8 mouse cellular contexts compared by ENCODE assay signal in the genomic region with DNA sequence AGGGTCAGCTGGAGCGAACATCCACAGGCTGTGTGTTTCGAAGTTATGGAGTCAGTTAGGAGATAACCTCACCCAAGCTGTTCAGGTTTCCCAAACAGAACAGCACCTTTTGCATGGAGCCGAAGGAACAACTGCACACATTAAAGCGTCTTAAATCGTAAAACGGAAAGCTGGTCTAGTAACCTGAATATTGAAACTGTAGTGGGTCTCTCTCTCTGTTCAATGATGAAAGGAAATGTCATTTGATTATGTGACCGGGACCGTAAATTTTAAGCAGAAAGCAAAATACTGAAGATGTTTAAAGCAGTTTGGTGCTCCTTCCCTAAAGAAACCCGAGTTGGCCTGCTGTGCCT. TPM values are rescaled to one million over a fixed set of nuclear protein-coding genes. Genes with fewer than 3 reads are reported as not detected.
A peak's percentile ranks its signal among the peaks of the same experiment; 100 is the strongest.
DNase-seq lines count a peak whose midpoint lies in the region; ATAC-seq lines count a peak whose summit lies in the region.

No protein-coding gene starts in this region.

- H3K9me3 ChIP-seq in forebrain, embryonic 11.5 days (ENCODE audit: control insufficient read depth, low read length): no peaks in the 10 kb centered on the region
- no peaks in the 10 kb centered on the region for H3K9me3 ChIP-seq in liver, embryonic 13.5 days (replicated peaks)

- intact Hi-C loops in left cerebral cortex, postnatal 10 days (cut with DNase I): loop anchor here (10.0 kb wide), 1 partner anchor 550 kb away; the partner anchor contains the start of genes Mrpl32 and Psma2

- DNase-seq in embryo, embryonic 10.5 days (ENCODE audit: low spot score): peak; percentile 36
- no peak for DNase-seq in embryo, embryonic 11 days
- DNase-seq in 3T3-L1 (ENCODE audit: low read depth, low spot score): peak; percentile 36
- no peak for DNase-seq in forebrain, embryonic 11.5 days (ENCODE audit: low spot score)
- no peak for DNase-seq in liver, embryonic 13.5 days
- no peak for DNase-seq in cerebellum, postnatal 14 days
- DNase-seq in left cerebral cortex, postnatal 10 days (ENCODE audit: extremely low spot score in 1 of 2, low spot score in 2 of 2): no peak

- H3K9ac ChIP-seq in forebrain, embryonic 11.5 days (ENCODE audit: low read length): peak overlapping the region; percentile 97
- H3K9ac ChIP-seq in liver, embryonic 13.5 days: peak overlapping the region; percentile 100

- no peaks in the 10 kb centered on the region for H3K36me3 ChIP-seq in forebrain, embryonic 11.5 days (ENCODE audit: control insufficient read depth, insufficient read depth, low read length)
- peaks cover 16% of the 10 kb centered on the region; the same call in 1 of the 2 replicates for H3K36me3 ChIP-seq in liver, embryonic 13.5 days

- H3K4me1 ChIP-seq in forebrain, embryonic 11.5 days (replicated peaks; ENCODE audit: control insufficient read depth, insufficient read depth, low read length): peaks cover 2% of the 10 kb centered on the region; the same call in 1 of the 2 replicates
- H3K4me1 ChIP-seq in liver, embryonic 13.5 days (replicated peaks): peaks cover 44% of the 10 kb centered on the region

- peak overlapping the region; percentile 99 for H3K4me3 ChIP-seq in forebrain, embryonic 11.5 days (ENCODE audit: low read depth, low read length)
- peak overlapping the region; percentile 99 for H3K4me3 ChIP-seq in liver, embryonic 13.5 days (replicated peaks)

- H3K27ac ChIP-seq in forebrain, embryonic 11.5 days (ENCODE audit: low read depth, low read length): no peak overlapping the region
- H3K27ac ChIP-seq in liver, embryonic 13.5 days: peak overlapping the region; percentile 95

- H3K4me2 ChIP-seq in forebrain, embryonic 11.5 days (ENCODE audit: low read depth, low read length, severe bottlenecking): peak overlapping the region; percentile 67
- peak overlapping the region; percentile 82 for H3K4me2 ChIP-seq in liver, embryonic 13.5 days

- no peaks in the 10 kb centered on the region for H3K27me3 ChIP-seq in forebrain, embryonic 11.5 days (ENCODE audit: control insufficient read depth, insufficient read depth, low read length)
- no peaks in the 10 kb centered on the region for H3K27me3 ChIP-seq in liver, embryonic 13.5 days

- no peak for ATAC-seq in forebrain, embryonic 11.5 days (replicated peaks; ENCODE audit: low FRiP score)
- no peak for ATAC-seq in liver, embryonic 13.5 days (ENCODE audit: low read depth)
- no peak for ATAC-seq in megakaryocyte-erythroid progenitor cell, adult 5-6 weeks (replicated peaks; ENCODE audit: low FRiP score, low TSS enrichment, poor library complexity, severe bottlenecking)

- 29% methylated on average over 9 of the region's 9 CpGs for WGBS in forebrain, embryonic 11.5 days
- 24% methylated on average over 9 of the region's 9 CpGs for WGBS in liver, embryonic 13.5 days (ENCODE audit: insufficient replicate concordance)

RNA-seq across cellular contexts. Expression of gene Ggps1, which starts 1.7 kb away (rescaled TPM):
- polyA plus RNA-seq in forebrain, embryonic 11.5 days (2014; fragmentation: Nextera tagmentation; extraction: Ambion mirVana): 64.9 and 71.9 TPM in 2 replicates
- 13.4 and 18.2 TPM in 2 replicates for polyA plus RNA-seq in liver, embryonic 13.5 days (2015; fragmentation: Nextera tagmentation; extraction: Ambion mirVana)
- 10 to 100 TPM; 55.6 to 65.0 TPM for total RNA-seq in left cerebral cortex, postnatal 10 days (2021)
- 21.7 and 23.3 TPM in 2 replicates for total RNA-seq in megakaryocyte-erythroid progenitor cell, adult 5-6 weeks (2014; fragmentation: Nextera tagmentation)
- total RNA-seq in megakaryocyte-erythroid progenitor cell, adult 5-6 weeks (2017): 12.6 and 17.0 TPM in 2 replicates

RNA-seq across cellular contexts. Expression of gene Arid4b, which starts 2.0 kb away (rescaled TPM):
- 84.1 and 97.3 TPM in 2 replicates for polyA plus RNA-seq in forebrain, embryonic 11.5 days (2014; fragmentation: Nextera tagmentation; extraction: Ambion mirVana)
- 17.8 and 20.0 TPM in 2 replicates for polyA plus RNA-seq in liver, embryonic 13.5 days (2015; fragmentation: Nextera tagmentation; extraction: Ambion mirVana)
- total RNA-seq in left cerebral cortex, postnatal 10 days (2021): 10 to 100 TPM; 41.6 to 46.0 TPM
- 31.2 and 33.7 TPM in 2 replicates for total RNA-seq in megakaryocyte-erythroid progenitor cell, adult 5-6 weeks (2014; fragmentation: Nextera tagmentation)
- total RNA-seq in megakaryocyte-erythroid progenitor cell, adult 5-6 weeks (2017): 43.3 and 56.4 TPM in 2 replicates

RNA-seq across cellular contexts. Expression of gene Tbce, which starts 25.6 kb away (rescaled TPM):
- 57.3 and 63.8 TPM in 2 replicates for polyA plus RNA-seq in forebrain, embryonic 11.5 days (2014; fragmentation: Nextera tagmentation; extraction: Ambion mirVana)
- polyA plus RNA-seq in liver, embryonic 13.5 days (2015; fragmentation: Nextera tagmentation; extraction: Ambion mirVana): 31.5 and 37.6 TPM in 2 replicates
- total RNA-seq in left cerebral cortex, postnatal 10 days (2021): 10 to 100 TPM; 69.0 to 69.2 TPM
- 106 and 112 TPM in 2 replicates for total RNA-seq in megakaryocyte-erythroid progenitor cell, adult 5-6 weeks (2014; fragmentation: Nextera tagmentation)
- 58.8 and 103 TPM in 2 replicates for total RNA-seq in megakaryocyte-erythroid progenitor cell, adult 5-6 weeks (2017)

Comparison
In these comparisons a context has a peak if more than half of its experiments do, and no peak if none do; other contexts are left out.
1. DNase-seq: peak in embryo, embryonic 10.5 days (single experiment) and 3T3-L1 (single experiment); none in embryo, embryonic 11 days (single experiment), forebrain, embryonic 11.5 days (single experiment), liver, embryonic 13.5 days (single experiment), cerebellum, postnatal 14 days (0 of 2) and left cerebral cortex, postnatal 10 days (0 of 2).